Mouse (Mus musculus) mature B cell (primary cell): ENCODE data around the gene Tas2r124.

Experiments
- in situ Hi-C: fragments of 300-500 bp; cut with MboI; formaldehyde crosslinking; loops from 2 replicates; pipeline ENCODE4 v1.14.3; 2019

Gene Tas2r124

DNA sequence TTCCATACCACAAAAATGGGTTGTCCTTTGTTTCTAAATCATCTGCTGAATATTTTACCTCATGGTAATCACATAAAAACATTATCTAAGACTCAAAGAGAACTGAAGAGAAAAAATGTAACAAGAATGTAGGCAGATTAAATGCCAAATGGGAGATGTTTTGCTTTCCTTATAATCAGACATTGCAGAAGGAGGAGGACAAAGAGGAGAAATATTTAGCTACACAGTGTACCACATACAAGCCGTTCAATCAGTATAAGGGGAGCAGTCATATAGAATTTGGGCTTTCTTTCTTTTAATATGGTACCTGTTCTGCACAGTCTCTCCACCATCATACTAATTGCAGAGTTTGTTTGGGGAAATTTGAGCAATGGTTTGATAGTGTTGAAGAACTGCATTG, at the start of gene Tas2r124:
Gene Tas2r124, plus strand, starts transcription at position 301 of the 400 bp plus-strand sequence.
- in situ Hi-C loops: no loop called here

DNA sequence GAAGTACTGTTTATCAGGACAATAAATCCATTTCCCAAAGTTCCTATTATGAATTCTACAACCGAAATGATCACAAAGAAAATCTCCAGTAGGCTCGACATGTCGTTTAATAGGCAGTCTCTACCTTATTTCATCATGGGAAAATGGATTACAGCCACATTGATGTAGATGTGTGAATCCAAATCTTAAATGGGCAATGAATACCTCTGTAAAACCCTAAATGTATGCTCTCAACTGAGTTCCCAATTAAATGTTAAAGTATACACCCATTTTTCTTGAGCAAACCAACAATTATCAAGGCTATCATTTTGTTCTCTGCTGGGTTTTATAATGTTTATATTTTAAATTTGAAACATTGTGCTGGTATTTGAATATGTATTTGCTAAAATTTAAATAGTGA, 42.7 kb upstream of the Tas2r124 start, which contains the start of gene Tas2r122:
Gene Tas2r122, minus strand, starts transcription at position 101 of the 400 bp plus-strand sequence.
- in situ Hi-C loops: no loop called here

DNA sequence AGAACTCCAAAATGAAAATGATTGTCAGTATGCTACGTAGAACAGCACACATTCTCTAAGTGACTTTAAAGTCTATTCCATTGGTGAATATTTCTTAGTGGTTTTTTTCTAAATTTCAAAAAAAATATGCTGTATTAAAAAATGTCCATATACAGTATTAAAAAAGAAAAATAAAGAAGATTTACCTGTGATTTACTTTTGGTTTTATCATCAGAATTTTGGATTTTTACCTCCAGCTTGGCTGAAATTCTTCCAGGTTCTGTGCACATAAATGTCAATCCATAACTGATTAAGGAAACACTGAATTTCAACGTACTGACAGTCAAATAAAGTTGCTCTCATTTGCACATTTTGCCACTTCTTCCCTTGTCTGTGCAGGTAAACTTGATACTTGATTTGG, 16.6 kb upstream of the Tas2r124 start, which contains the start of gene Tas2r115:
Gene Tas2r115, minus strand, starts transcription at position 101 of the 400 bp plus-strand sequence.
- in situ Hi-C loops: no loop called here

DNA sequence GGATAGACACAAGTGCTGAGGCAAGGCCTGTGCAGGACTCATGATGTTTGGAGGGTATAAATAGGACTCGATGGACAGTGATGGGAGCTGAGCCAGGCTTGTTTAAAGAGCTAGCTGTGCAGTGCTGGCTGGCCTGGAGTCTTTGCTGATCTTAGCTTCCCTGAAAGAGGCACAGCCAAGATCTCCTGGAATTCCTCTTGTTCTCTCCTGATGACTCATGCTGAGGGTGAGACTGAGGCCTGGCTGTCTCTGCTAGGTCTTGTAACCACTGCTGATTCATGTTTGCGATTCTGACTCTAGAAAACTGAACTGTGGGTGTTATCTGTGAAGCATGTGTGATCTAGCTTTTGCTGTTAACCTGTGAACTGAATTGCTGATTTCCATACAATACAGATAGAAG, 4.3 kb upstream of the Tas2r124 start:
- in situ Hi-C loops: no loop called here

DNA sequence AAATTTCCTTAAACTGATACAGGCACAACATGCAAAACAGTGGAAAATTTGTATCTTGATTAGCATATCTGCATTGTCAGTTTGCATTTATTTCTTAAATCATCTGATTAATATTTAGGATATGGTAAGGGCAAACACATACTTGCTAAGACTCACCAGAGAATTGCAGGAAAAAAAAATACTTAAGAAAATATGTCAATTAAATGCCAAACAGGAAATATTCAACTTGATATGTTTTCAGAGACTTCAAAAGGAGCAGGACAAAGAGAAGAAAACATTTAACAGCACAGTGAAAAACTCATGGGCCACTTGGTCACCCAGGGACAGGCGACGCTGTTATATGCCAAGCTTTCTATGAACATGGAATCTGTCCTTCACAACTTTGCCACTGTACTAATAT, 7.3 kb downstream of the Tas2r124 start, which contains the start of gene Tas2r102:
Gene Tas2r102, plus strand, starts transcription at position 301 of the 400 bp plus-strand sequence.
- in situ Hi-C loops: no loop called here

DNA sequence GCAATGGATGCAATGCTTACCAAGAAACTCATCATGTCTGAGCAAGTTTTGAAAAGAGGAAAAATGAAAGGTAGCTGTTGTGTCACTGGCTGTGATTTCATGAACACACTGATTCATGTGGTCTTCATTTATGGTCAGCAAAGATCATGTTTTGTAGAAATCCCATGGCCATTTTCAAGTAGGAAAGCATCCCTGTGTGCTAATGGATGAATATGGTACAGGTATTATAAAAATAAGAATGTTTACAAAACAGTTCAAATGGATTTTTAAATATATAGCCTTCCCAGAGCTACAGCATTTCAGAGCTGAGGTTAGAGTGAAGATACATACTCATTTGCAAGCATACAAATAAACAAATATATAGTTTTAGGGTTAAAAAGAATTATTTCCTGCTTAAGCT, 23.5 kb downstream of the Tas2r124 start, which contains the start of gene Tas2r136:
Gene Tas2r136, minus strand, starts transcription at position 101 of the 400 bp plus-strand sequence.
- in situ Hi-C loops: no loop called here

DNA sequence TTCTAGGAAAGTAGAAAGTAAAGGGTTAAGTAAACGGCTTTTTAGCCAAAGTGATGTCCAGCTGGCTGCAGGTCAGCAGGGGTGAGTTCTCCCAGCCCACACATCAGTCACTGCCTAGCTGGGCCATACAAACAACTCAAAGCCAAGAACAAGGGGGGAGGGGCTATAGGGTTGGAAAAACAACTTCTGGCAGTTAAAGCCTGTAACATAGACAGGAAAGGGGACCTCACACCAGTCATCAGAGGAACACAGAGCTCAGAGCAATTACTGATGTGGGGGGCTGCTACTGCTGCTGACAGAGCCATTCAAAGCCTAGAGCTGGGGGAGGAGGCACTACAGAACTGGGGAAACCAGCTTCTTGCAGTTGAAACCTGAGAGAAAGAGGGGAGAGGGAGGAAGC, 40.9 kb downstream of the Tas2r124 start:
- in situ Hi-C loops: no loop called here

DNA sequence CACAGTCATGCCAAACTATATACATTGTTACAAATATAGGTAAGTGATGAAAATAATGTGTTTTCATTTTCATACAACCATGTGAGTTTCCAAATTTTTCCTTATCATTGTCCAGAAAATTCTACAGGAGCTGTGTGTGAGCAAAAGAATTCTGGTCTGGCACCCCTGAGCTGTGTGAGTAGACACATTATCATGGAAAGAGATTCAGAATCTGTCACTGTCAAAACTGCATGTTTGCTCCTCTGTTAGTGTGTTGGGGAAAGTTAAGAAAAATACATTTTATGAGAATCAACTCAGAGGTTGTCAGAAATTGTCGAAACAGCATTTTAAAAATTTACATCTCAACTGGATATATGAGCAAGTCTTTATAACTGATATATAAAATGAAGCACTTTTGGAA, 48.0 kb downstream of the Tas2r124 start, which contains the start of gene Tas2r117:
Gene Tas2r117, plus strand, starts transcription at position 301 of the 400 bp plus-strand sequence.
- in situ Hi-C loops: no loop called here
